Mouse (Mus musculus): ENCODE data around the gene Tmed10.

The Tmed10 gene

DNA sequence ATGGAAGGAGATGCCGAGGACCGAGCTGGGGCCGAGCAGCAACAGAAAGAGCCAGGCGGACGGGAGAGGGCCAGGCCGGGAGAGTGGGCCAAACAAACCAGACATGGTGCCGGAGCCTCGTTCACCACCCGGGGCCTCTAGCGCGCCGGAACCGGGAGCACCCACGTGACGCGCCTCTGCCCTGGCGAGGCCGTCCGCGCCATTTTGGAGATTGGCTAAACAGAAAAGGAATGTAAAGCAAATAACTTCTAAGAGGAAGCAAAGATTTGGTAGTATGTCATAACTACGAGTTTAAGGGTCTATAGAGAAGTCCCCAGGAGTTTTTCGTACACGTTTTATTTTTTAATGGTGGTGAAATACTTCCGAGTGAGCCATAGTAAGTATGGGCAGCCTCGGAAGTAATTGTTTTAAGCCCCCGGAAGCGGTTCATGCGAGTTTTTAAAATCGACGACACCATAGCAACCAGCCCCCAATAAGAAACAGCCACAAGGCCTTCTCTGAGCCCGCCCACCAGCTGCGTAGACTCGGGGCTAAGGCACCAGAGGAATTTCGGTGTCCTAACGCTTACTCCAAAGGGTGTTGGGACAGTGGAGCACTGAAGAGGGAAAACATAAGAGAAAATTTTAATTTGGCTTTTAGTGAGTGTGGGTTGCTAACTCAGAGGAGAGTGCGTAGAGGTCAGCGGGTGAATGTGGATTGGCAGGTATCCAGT, at the start of gene Tmed10:
TSS of gene Tmed10 (minus strand) at position 287 of the 712 bp plus-strand sequence.
- peak; percentile 71 to 91 for DNase-seq (ENCODE audit: low spot score in 2 of 2)

DNA sequence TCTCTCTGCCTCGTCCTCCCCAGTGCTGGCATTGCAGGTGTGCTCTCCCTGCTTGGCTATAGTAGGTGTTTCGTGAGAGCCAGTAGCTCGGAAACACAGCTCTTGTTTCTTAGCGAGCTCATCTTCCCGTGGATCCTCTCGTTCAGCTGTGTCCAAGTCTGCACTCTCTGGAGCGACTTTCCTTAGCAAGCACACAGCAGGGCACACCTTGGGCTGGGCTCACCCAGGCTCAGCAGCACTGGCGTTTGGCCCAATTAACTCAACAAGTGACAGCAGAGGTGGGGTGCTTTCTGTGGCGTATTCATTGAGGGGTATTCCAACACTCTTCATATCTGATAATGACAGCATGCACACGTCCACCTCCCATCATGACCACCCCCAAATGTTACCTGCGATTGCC, 48.6 kb upstream of the Tmed10 start:
- no peak for DNase-seq (ENCODE audit: low spot score in 2 of 2)

DNA sequence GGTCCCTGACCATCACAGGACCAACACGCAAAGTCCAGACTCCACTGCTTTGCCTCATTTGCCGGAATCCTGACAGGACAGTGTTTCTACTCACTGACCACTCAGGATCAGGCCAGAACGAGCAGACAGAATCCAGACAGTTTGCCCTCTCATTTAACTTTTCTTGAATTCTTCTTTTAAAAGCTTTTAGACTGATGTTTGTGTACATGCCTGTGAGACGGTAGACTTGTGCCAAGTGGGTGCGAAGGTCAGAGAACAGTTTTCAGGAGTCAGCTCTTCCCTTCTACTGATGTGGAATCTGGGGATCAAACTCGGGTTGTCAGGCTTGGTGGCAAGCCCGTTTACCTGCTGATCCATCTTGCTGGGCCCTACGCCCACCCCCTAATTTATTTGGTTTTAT, 47.9 kb upstream of the Tmed10 start:
- DNase-seq (ENCODE audit: low spot score in 2 of 2), result no peak

DNA sequence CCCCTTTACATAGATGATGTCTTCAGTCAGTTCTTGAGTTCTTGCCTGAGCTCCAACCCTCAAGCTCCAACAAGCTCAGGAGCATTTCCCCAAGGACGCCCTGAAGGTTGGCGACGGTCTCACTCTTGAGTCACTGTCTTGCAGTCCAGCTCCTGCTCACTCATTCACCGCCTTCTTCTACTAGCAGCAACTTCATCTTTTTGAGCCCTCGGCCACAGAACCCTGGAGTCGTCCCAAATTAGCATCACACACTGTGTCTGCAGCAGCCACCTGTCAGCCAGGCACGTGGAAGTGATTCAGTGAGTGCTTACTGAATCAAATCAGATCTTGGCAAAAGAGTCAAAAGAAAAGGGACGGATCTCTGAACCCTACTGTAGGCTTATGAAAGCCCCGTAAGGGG, 46.3 kb upstream of the Tmed10 start:
- DNase-seq (ENCODE audit: low spot score in 2 of 2), result no peak

DNA sequence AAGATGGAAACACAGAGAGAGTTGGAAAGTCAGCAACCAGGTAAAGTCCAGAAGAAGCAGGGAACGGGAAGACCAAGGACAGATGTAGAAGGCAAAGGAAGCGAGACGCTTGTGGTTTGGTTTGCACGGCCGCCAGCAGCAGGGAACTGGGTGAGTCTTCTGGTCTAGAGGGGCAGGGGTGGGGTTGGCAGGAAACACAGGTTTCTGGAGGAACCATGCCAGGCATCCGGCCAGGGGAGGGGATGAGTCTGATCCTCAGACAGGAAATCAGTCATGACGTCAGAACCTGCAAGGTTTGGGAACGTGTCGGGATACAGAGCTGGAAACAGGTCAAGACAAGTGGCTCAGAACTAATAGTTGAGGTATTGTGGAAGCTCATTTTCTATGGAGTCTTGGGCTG, 43.2 kb upstream of the Tmed10 start:
- peak in 1 of 2 experiments; percentile 28 for DNase-seq (ENCODE audit: low spot score in 2 of 2)

DNA sequence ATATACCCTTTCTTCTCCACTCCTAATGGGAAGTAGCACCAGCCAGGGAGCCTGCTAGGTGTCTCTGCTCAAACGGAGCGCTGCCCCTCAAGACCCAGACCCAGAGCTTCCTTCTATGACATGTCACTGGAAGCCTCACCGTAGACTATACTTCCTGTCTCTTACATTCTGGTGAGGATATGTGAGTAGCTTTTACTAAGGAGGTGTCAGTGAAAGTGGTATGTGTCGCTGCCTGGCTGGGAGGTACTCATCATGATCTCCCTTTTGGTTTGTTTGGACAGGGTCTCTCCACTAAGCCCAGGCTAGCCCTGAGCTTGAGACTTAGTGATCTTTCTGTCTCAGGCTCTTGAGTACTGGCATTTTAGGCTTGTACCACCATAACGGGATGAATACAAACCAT, 41.7 kb upstream of the Tmed10 start:
- DNase-seq (ENCODE audit: low spot score in 2 of 2), result no peak

DNA sequence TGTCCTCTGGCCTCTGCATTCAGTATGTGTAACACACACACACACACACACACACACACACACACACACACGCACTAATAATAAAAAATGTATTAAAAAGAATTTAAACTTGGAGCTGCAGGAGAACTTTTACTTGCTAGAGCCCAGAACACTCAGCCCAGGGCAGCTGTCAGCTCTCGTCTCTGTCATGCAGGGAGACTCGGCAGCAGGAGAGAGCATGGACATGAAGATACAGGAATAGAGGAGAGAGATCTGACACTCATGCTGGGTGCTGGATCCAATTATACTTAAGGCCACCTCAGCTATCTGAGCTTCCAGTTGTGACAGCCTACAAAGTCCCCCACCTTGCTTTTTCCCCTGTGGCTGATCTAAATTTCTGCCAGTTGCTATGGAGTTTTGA, 41.2 kb upstream of the Tmed10 start:
- no peak for DNase-seq (ENCODE audit: low spot score in 2 of 2)

DNA sequence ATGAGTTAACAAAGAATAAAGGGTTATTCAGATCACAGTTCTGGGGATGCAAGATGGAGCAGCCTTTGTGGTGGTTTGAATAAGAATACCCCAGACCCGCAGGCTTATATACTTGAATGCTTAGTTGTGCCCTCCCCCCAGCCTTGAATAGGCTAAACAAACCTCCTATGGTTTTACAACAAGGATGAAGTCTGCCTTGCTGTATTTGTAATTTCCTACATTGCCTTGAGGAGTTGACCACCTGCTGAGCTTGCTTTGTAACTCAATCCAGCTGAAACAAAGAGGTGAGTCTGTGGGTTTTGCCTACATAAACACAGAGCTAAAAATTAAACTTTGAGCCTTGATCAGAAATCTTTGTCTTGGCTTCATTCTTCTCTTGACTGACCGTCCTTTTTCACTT, 36.5 kb upstream of the Tmed10 start:
- DNase-seq (ENCODE audit: low spot score in 2 of 2), result no peak

DNA sequence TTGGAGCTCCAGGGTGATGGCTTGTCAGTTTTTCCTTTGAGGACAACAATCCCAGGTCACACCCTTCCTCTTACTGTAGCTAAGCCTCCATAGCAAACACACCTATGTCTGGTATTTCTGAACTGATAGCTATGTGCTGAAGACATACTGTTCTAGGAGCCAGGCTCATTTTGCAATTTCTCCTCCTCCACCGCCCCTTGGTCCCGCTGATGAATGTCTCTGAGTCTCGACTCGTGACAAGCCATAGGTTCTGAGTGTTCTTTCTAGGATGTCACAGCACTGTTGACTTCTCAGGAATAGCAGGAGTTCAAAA, 23.3 kb upstream of the Tmed10 start:
- no peak for DNase-seq (ENCODE audit: low spot score in 2 of 2)

DNA sequence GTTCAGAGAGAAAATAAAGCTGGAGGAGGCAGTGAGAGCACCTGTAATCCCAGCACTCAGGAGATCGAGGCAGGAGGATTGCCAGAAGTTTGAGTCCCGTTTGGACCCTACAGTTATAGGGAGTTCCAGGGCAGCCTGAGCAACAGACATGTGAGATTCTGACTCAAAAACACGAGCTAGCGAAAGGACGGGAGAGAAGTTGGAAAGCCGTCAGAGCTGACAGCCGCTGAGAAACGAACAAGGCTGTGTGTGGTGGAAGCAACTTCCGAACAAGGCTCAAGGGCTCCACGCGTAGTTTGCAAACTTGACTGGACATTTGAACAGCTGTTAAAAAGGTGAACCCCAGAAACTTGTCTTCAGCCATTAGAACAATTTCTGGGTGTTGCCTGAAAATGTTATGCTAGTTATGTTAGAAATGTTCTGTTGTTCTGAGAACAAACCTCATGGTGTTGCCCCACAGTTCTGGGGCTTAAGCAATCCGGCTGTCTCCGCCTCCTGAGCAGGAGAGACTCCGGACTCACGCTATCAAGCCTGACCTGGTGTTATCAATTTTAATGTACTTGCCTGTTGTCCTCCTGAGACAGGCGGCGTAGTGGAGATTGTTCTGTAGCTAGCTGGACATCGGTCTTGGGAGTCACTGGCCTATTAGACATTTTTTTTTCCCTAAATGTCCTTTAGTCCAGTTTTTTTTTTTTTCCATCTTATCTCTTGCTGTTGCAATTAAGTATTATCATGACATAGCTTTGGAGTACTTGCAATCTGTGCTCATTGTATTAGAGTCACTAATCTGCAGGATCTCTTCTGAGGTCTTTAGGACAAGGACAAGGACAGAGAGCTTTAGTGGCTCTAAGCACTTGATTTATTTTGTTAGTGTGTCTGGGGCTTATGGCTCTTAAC, 22.7 kb upstream of the Tmed10 start:
- DNase-seq (ENCODE audit: low spot score in 2 of 2), result no peak

DNA sequence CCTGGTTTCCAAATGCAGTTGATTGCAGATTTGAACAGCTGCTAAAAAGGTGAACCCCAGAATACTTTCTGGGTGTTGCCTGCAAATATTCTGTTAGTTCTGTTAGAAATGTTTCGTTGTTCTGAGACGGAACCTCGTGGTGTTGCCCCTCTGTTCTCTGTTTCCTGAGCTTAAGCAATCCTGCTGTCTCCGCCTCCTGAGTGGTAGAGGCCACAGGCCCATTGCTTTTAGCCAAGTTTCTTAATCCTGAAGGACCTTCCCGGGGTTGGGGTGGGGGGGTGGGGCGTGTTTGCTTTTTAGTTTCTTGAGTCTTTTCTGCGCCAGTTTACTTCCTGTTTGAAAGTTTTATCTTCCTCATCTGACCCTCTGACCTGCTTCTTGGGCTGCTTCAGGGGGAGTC, 19.3 kb upstream of the Tmed10 start:
- DNase-seq (ENCODE audit: low spot score in 2 of 2), result no peak

DNA sequence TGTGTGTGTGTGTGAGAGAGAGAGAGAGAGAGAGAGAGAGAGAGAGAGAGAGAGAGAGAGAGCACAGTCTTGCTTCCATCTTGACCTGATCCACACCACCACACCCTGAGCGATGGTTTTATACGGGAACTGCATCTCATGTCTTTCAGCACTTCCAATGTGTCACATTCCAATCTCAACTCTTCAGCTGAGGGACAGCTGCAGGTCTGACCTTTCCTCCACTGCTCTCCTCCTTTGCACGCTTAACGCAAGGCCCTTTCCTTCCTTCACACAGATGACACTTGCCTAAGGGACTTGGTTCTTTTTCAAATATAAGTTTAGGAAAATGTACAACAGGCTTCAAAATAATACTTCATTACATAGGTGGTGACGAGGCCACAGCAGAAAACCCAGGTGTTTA, 18.9 kb upstream of the Tmed10 start:
- no peak for DNase-seq (ENCODE audit: low spot score in 2 of 2)

DNA sequence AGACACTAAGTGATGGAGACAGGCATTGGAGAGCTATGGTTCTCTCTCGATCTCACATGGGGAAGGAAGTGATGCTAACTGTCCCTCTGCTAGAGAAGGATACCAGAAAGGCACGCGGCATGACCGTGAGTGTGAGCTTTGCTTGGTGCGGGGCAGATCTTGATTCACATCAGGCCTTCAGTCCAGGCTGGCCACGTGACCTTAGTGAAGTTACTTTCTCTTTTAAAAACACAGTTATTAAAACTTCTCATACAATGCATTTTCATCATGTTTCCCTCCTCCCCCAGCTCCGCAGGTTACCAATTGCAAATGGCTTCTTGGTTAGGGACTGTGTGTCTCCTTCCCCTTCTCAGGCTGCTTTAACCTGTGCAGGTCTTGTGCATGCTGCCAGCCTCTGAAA, 16.5 kb upstream of the Tmed10 start:
- no peak for DNase-seq (ENCODE audit: low spot score in 2 of 2)

DNA sequence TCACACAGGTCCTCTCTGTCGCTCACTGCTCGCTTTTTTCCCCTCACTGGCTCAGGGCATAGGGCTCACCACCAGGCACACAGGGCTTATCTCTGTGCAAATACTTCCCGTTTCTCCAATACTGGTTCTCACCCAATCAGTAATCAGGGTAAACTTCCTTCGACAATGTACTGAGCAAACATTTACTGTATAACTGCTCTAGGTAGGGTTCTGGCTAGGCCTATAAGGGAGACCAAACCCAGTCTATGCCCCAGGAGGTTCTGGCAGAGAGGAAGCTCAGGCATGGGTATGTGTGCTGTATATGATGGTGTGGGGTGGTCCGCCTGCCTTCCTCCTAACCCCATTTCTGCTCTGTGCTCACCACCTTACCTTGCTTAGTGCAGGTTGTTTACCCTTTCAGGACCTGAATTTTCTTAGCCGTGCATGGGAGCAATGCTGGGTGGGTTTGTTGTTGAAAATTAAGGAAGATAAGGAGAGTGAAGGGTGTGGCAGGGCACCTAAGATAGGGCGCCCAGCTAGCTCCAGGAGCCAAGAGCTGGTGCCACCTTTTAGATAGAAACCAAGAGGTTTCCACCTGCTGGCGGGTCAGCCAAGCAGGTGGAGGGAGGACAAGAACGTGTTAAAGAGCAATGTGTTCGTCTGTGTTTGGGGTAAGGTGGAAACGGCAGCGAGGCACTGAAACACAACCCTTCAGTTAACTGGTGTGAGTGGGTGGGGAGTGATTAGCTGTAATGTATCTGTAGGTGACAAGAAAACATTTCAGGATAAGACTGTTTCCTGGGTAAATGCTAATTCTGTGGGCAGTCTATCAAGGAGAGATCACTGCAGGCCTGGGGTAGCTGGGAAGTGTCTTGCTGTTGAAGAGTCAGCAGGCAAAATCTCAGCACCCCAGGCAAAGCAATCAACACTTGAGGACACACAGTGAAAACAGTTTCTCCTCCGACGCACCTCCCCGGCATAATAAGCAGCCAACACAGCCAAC, 14.8 kb upstream of the Tmed10 start:
- DNase-seq (ENCODE audit: low spot score in 2 of 2), result no peak

DNA sequence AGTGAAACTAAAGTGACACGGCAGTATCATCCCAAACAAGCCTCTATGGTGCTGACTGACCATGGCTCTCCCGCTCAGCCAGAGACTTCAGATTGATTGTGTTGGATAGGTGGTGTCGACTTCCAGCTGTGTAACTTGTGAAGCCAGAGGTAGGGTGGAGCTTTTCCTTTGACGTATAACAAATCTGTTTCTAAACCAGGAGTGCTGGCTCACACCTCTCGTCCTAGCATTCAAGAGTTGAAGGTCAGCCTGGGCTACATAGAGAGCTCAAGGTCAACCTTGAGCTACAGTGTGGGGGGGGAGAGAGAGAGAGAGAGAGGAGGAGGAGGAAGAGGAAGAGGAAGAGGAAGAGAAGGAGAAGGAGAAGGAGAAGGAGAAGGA, 11.3 kb upstream of the Tmed10 start:
- no peak for DNase-seq (ENCODE audit: low spot score in 2 of 2)

DNA sequence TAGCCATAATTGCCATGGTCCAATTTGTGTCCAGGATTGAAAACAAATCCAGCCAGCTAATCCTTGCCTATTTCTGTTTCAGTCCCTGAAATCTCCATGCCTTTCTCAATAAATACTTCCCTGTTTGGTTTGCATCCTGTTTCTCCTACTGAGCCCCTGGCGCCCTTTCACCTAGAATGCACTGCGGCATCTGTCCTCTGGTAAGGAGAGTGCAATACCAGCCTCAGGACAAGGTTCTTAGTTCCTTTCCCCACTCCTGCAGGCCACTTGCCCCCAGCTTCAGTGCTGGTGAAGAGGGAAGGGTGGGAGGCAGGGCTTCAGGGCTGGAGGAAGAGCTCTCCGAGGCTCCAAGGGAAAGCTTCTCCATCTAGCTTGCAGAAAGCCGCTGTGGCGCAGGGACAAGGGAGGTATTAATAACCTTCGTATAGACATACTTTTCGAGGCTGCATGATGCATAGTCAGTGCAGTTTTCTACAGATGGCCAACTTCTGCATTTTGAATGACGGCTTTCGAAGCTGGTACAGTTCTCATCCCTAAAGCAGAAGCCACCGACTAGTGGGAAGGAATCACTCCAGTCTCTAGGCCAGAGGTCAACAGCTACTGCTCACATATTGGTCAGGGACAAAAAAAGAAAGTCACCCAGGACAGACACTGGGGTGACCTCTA, 10.8 kb upstream of the Tmed10 start:
- DNase-seq (ENCODE audit: low spot score in 2 of 2), result no peak

DNA sequence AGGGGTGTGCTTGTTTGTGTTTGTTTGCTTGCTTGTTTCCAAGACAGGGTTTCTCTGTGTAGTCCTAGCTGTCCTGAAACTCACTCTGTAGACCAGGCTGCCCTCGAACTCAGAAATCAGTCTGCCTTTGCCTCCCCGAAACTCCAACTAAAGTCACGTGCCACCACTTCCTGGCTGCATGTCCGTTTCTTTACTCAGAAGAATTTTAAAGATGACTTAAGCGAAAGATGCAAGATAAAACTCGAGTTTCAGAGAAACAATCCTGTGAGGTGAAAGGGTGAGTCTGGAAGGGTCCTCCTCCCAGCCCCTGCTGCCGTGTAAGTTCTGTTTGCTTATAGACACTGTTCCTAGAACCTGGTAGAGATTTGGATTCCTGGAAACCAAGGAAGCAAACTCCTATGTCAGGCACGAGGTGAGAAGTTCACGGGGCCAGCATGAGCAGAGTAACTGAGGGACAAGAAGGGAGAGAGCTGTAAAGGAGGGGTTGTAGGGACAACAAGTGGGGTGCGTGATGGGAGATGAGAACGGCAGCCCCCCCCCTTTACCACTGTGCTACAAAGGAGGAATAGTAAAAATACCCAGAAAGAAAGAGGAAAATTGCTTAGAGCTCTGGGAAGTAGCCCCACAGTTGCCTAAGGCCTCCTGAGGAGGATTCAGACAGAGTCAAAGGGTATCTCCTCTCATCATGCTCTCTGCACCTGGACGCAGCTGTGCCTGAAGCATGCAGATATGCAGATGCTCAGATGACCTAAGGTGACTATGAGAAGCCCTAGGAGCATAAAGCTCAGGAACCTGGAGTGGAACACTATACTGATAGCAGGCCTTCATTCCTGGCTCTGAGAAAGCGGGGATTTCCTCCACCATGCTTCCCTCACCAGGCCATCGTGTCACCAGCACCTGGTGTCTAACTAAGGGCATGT, 8.4 kb upstream of the Tmed10 start:
- DNase-seq (ENCODE audit: low spot score in 2 of 2), result no peak

DNA sequence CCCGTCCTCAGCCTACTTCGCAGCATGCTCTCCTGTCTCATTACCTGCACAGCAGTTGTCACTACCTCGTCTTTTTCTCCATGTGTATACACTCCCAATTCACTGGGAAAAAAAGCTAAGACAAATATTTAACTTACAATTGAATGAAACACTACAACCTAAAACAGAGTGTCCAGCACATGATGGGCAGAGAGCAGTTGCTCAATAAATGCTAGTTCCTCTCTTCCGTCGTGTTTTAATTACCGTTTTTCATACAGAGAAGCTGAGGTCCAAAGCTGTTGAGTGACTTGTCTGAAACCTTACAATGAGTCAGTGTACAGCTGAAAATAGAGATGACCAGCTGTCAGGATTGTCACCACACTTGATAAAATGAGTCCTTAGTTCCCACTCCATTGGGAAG, 6.9 kb upstream of the Tmed10 start:
- no peak for DNase-seq (ENCODE audit: low spot score in 2 of 2)

DNA sequence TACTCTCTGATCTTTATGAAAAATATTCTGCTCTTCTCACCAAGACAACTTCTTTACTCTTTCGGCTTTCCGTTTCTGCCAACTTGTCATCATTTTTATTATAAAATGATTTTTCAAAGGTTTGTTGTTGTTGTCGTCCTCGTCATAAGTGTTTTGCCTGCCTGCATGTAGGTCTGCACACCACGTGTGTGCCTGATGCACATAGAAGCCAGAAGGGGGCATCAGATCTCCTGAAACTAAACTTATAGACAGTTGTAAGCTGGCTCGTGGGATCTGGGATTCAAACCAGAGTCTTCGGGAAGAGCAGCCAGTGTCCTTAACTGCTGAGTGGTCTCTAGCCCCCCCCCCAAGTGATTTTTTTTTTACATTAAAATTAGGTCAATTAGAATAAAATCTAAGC, 6.3 kb upstream of the Tmed10 start:
- DNase-seq (ENCODE audit: low spot score in 2 of 2), result no peak

DNA sequence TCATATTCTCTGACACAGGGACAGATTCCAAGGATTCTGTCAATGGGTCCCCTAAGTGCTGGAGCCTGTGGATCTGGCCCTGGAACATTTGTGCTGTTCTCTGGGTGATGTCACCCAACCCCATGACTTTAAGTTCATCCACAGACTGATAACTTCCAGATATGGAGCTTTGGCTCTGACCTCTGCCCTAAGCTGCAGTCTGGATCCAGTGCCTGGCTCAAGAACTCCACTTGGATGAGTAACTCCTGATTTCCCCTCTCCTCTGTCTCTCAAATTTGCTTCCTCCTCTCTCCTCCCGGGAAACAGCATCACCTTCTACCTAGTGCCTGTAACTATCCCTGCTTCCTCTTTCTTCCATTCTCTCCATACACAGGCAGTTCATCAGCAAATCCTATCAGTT, 5.7 kb upstream of the Tmed10 start:
- no peak for DNase-seq (ENCODE audit: low spot score in 2 of 2)

DNA sequence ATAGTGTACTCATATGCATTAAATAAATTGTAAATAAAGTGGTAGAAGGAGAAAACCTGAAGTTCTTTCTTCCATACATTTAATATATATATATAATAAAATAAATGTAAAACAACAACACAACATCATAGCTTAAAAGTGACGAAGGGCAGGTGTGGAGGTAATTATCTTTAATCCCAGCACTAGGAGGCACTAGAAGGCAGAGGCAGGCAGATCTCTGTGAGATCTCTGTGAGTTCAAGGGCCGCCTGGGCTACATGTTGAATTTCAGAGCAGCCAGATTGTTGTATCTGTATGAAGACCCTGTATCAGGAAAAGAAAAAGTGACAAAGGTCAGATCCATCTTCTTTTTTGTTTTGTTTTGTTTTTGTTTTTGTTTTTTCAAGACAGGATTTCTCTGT, 3.6 kb upstream of the Tmed10 start:
- no peak for DNase-seq (ENCODE audit: low spot score in 2 of 2)

Data from spleen, postnatal 10 days (tissue).